Mouse (Mus musculus) adrenal gland, postnatal 25 days (tissue): Measurements from ENCODE around the gene Adat3. TPM values are rescaled to one million over a fixed set of nuclear protein-coding genes. Genes with fewer than 3 reads are reported as not detected.

Experiments used
- DNase-seq: peaks from one replicate; pipeline ENCODE4 v3.0.0; 2021; ENCODE audit warnings: mixed read lengths
- microRNA-seq, 2 experiments: library from miRNA; unstranded; fragments of <30 nt; microRNA quantifications; one replicate each; pipeline ENCODE4 v1.2.0; 2021
- total RNA-seq: library from RNA; stranded (reverse); gene quantifications from 2 replicates; pipeline ENCODE4 v1.2.3, GENCODE M21; 2021

Gene Adat3
- total RNA-seq, 1 experiment from 2014 or later = 5.6 TPM

DNA sequence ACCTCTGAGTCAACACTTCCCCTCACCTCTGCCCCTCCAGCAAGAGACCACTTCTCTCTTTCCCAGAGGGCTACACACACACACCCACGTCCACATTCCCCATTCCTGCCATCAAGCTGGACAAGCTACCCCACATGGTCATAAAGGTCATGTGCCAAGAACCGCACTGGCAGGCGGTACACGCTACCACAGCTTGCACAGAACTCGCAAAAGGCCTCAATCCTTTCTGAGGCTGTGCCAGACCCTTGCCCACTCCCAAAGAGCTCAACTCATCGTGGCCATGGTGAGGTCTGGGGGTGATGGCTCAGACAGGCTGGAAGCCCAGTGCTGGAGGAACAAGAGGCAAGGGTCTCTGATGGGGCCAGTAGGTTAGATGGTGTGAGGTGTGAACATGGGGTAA, 52.2 kb downstream of the Adat3 start:
- DNase-seq = no peak

DNA sequence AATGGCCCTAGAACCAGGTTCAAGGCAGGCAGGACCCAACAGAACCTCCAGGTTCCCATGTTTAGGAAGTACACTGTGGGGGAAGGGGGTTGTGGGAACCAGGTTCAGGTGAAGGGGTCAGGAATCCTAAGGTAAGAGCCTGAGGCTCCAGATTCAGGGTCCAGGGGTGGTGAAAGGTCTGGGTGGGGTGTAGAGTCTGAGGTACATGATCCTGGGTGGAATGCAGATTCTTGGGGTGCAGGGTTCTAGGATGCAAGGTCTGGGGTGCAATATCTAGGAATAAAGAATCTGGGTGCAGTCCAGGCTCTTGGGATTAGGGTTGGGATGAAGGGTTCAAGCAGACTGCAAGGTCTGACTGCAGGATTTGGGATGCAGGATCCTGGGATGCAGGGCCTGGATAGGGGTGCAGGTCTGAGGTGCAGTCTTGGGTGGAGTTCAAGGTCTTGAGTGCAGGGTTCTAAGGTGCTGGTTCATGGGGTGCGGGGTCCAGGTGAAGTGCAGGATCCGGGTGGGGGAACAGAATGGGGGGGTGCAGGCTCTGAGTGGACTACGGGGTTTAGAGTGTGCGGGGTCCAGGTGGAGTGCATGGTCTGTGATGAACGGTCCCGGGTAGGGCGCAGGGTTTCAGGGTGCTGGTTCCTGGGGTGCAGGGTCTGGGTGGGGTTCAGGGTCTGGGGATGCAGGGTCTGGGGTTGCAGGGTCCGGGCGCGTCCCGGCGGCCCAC, 52.9 kb downstream of the Adat3 start:
- no peak for DNase-seq

DNA sequence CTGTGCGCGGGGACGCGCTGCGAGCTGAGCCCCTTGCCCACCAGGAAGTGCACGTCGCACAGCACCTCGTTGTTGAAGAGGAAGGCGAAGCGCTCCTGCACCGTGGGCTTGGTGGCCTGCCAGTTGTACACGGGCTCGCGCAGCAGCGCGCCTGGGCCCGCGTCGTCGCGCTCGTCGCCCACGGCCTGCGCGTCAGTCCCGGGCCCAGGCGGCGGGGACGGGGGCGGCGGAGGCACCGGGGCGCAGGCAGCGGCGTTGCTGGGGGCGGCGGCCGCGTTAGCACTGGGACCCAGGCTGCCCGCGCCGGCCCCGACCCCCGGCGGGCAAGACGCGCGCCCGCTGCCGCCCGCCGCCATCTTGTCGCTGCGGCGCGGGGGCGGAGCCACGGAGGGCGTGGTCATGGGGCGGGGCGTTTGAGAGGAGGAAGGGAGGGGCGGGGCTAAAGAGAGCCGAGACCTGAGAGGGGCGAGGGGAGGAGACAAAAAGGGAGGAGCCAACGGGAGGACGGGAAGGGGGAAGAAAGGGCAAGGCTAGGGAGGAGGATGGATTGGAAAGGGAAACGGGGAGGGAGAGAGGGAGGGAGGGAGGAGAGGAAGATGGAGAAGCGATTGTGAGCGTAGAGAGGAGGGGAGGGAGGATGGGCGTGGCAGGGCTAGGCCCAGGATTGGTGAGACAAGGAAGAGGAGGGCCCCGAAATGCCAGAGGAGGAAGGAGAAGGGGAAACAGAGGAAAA, 53.6 kb downstream of the Adat3 start:
- DNase-seq = peak; percentile 98

DNA sequence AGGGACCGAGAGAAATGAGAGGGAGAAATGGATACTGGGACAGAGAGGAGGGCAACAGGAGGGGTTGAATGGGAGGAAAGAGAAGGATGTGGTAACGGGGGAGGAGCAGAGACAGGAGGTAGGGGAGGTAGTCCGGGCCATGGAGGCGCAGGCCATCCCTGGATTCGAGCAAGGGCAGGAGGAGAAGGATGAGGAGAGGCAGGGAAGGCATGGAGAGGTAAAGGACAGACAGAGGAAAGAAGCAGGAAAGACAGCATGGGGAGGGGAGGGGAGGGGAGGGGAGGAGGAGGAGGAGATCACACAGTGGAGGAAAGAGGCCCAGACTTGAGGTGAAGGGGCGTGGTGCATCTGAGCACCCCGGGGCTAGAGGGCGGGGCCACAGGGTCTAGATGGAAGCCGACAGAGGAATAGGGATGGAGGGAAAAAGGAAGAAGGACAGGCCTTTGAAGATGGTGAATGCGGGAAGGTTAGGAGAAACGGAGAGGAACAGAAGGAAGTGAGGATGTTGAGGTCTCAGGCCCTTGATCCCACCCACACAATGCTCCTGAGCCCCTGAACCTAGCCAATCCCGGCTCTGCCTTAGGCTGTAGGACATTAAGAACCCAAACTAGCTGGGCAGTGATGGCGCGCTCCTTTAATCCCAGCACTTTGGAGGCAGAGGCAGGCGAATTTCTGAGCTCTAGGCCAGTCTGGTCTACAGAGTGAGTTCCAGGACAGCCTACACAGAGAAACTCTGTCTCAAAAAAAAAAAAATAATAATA, 54.4 kb downstream of the Adat3 start, which contains the start of gene Btbd2:
Btbd2 (minus strand) TSS at position 209 of the 761 bp plus-strand sequence.
- no peak for DNase-seq

Small RNA genes within 50 kb of the gene (microRNA-seq; reads per million reads assigned to microRNA genes)
- 0.71 to 1.0 reads per million in 2 experiments for gene Mir6912

Other genes with a start within 250 kb of the Adat3 start
- gene Plk5, start 246.4 kb upstream of the Adat3 start, total RNA-seq = 0.15 TPM in 1 of 2 replicates, not detected in the other
- 18.3 and 21.7 TPM in 2 replicates for gene Mex3d, start 215.2 kb upstream of the Adat3 start, total RNA-seq
- 127 and 139 TPM in 2 replicates for gene Mbd3, start 203.3 kb upstream of the Adat3 start, total RNA-seq
- 728 and 779 TPM in 2 replicates for gene Uqcr11, start 196.1 kb upstream of the Adat3 start, total RNA-seq
- gene Tcf3, start 169.2 kb upstream of the Adat3 start, total RNA-seq = 63.1 and 84.1 TPM in 2 replicates
- gene Onecut3, start 108.0 kb upstream of the Adat3 start, total RNA-seq = not detected in 2 replicates
- 0.29 and 0.64 TPM in 2 replicates for gene Atp8b3, start 63.8 kb upstream of the Adat3 start, total RNA-seq
- gene Rexo1, start 41.3 kb upstream of the Adat3 start, total RNA-seq = 57.4 and 63.5 TPM in 2 replicates
- gene Klf16, start 25.6 kb upstream of the Adat3 start, total RNA-seq = 9.6 and 14.8 TPM in 2 replicates
- gene Abhd17a, start 12.5 kb upstream of the Adat3 start, total RNA-seq = 87.8 and 100 TPM in 2 replicates
- gene Scamp4, start within 50 bp of the Adat3 start, total RNA-seq = 64.8 and 68.6 TPM in 2 replicates
- 2.3 and 3.0 TPM in 2 replicates for gene Gm49322, start 3.1 kb downstream of the Adat3 start, total RNA-seq
- 127 and 157 TPM in 2 replicates for gene Csnk1g2, start 20.0 kb downstream of the Adat3 start, total RNA-seq
- 68.4 and 79.2 TPM in 2 replicates for gene Btbd2, start 54.2 kb downstream of the Adat3 start, total RNA-seq
- 155 and 164 TPM in 2 replicates for gene Mknk2, start 75.2 kb downstream of the Adat3 start, total RNA-seq
- gene Mob3a, start 99.1 kb downstream of the Adat3 start, total RNA-seq = 15.2 and 18.8 TPM in 2 replicates
- gene Izumo4, start 99.3 kb downstream of the Adat3 start, total RNA-seq = 21.6 and 37.1 TPM in 2 replicates
- 94.4 and 102 TPM in 2 replicates for gene Ap3d1, start 139.4 kb downstream of the Adat3 start, total RNA-seq
- 97.3 and 102 TPM in 2 replicates for gene Dot1l, start 152.3 kb downstream of the Adat3 start, total RNA-seq
- gene Sf3a2, start 195.3 kb downstream of the Adat3 start, total RNA-seq = 56.7 and 60.1 TPM in 2 replicates
- 114 and 132 TPM in 2 replicates for gene Plekhj1, start 195.7 kb downstream of the Adat3 start, total RNA-seq
- gene Amh, start 202.4 kb downstream of the Adat3 start, total RNA-seq = 0.79 and 0.90 TPM in 2 replicates
- gene Jsrp1, start 210.6 kb downstream of the Adat3 start, total RNA-seq = 6.7 and 8.7 TPM in 2 replicates
- gene Oaz1, start 223.8 kb downstream of the Adat3 start, total RNA-seq = 742 and 955 TPM in 2 replicates
- gene Lingo3, start 241.2 kb downstream of the Adat3 start, total RNA-seq = 3.5 and 5.1 TPM in 2 replicates